Mouse (Mus musculus) heart, embryonic 14.5 days (tissue): ENCODE results near the gene Xkr7. TPM values are rescaled to one million over a fixed set of nuclear protein-coding genes. Genes with fewer than 3 reads are reported as not detected.

Experiments
- ATAC-seq: fragments of 200-750 bp; cut with Nextera tagmentation; 2 replicates; pipeline ENCODE4 v1.8.0; 2017; ENCODE audit warnings: low read depth, moderate TSS enrichment; ENCODE audit not compliant: insufficient number of reproducible peaks, insufficient read depth, low FRiP score
- H3K27ac ChIP-seq, 2 experiments: fragments of 200-500 bp in 1 of 2; fragments of 300-500 bp in 1 of 2; sonication (generic) in 1 of 2; replicated peaks in 1 of 2; 2 replicates each; pipeline ENCODE4 v1.5.1; 2012 to 2014; ENCODE audit warnings: low read depth in 2 of 2, low read length in 2 of 2, control low read depth in 1 of 2, mild to moderate bottlenecking in 1 of 2, mixed read lengths in 1 of 2; ENCODE audit not compliant: control insufficient read depth in 1 of 2, insufficient read depth in 1 of 2
- H3K27me3 ChIP-seq: fragments of 300-500 bp; sonication (generic); 2 replicates; pipeline ENCODE4 v1.6.1; 2014; ENCODE audit warnings: mild to moderate bottlenecking, low read length, control low read depth; ENCODE audit not compliant: control insufficient read depth, insufficient read depth
- H3K36me3 ChIP-seq: fragments of 300-500 bp; sonication (generic); 2 replicates; pipeline ENCODE4 v1.6.1; 2014; ENCODE audit warnings: mild to moderate bottlenecking, control low read depth, low read length, mixed read lengths; ENCODE audit not compliant: control insufficient read depth, insufficient read depth
- H3K4me1 ChIP-seq, 2 experiments: fragments of 200-500 bp in 1 of 2; fragments of 300-500 bp in 1 of 2; sonication (generic) in 1 of 2; 2 replicates each; pipeline ENCODE4 v1.6.1; 2012 to 2014; ENCODE audit warnings: low read length in 2 of 2, control low read depth in 1 of 2, mixed read lengths in 1 of 2; ENCODE audit not compliant: control insufficient read depth in 2 of 2, insufficient read depth in 2 of 2
- H3K4me2 ChIP-seq: fragments of 300-500 bp; sonication (generic); 2 replicates; pipeline ENCODE4 v1.6.1; 2014; ENCODE audit warnings: mild to moderate bottlenecking, low read length
- H3K4me3 ChIP-seq, 2 experiments: fragments of 200-500 bp in 1 of 2; fragments of 300-500 bp in 1 of 2; sonication (generic) in 1 of 2; 2 replicates each; pipeline ENCODE4 v1.5.1; 2012 to 2014; ENCODE audit warnings: low read length in 2 of 2, mild to moderate bottlenecking in 2 of 2, control low read depth in 1 of 2, low read depth in 1 of 2, moderate library complexity in 1 of 2; ENCODE audit not compliant: control insufficient read depth in 1 of 2, insufficient read depth in 1 of 2
- H3K9ac ChIP-seq: fragments of 300-500 bp; sonication (generic); 2 replicates; pipeline ENCODE4 v1.6.1; 2014; ENCODE audit warnings: mild to moderate bottlenecking, low read length
- H3K9me3 ChIP-seq: fragments of 300-500 bp; sonication (generic); 2 replicates; pipeline ENCODE4 v1.6.1; 2016; ENCODE audit warnings: low read length, control low read depth; ENCODE audit not compliant: control insufficient read depth
- WGBS: fragments of 180-500 bp; shearing (Covaris S2); extraction: QIAGEN DNeasy Blood & Tissue Kit; methylation state at CpG from one replicate; pipeline ENCODE4 v1.1.7; 2014; 5-methylcytosine and 5-hydroxymethylcytosine counted together
- polyA plus RNA-seq: library from polyadenylated mRNA; unstranded; fragments of >200 nt; fragmentation: Nextera tagmentation; extraction: Ambion mirVana; gene quantifications from 2 replicates; pipeline ENCODE4 v1.2.1, GENCODE M21; 2014

The Xkr7 gene
- polyA plus RNA-seq, 1 experiment from 2014 or later: not detected

- no peaks in the 10 kb centered on the region for H3K36me3 ChIP-seq
- no peaks in the 10 kb centered on the region for H3K9me3 ChIP-seq
- ATAC-seq: no peak
- no peak overlapping the region for H3K4me2 ChIP-seq
- peaks cover 44% of the 10 kb centered on the region for H3K27me3 ChIP-seq
- H3K27ac ChIP-seq: no peak overlapping the region
- WGBS: 75% methylated on average over 9 of the region's 9 CpGs
- H3K4me3 ChIP-seq: no peak overlapping the region
- H3K9ac ChIP-seq: no peak overlapping the region
- H3K4me1 ChIP-seq: no peaks in the 10 kb centered on the region; a peak in 1 of 4 replicates
Measured at GRCm38 (mm10) chr2:153051537-153051936, 19.9 kb downstream of the Xkr7 start.

GRCm38 (mm10) chr2:153052700-153053351 is 21.2 kb downstream of the Xkr7 start:
- Histone ChIP-seq H3K27ac (no peak overlapping the region), H3K9me3 (no peaks in the 10 kb centered on the region), H3K4me1 (no peaks in the 10 kb centered on the region; a peak in 1 of 4 replicates), H3K36me3 (no peaks in the 10 kb centered on the region), H3K27me3 (peaks cover 47% of the 10 kb centered on the region), H3K4me3 (no peak overlapping the region), H3K9ac (no peak overlapping the region), H3K4me2 (no peak overlapping the region)
- ATAC-seq: no peak
- WGBS: 7% methylated on average over 30 of the region's 30 CpGs

GRCm38 (mm10) chr2:153053896-153054295 is 22.2 kb downstream of the Xkr7 start:
- no peak overlapping the region for H3K4me2 ChIP-seq
- no peak overlapping the region for H3K4me3 ChIP-seq
- H3K36me3 ChIP-seq: no peaks in the 10 kb centered on the region
- no peak for ATAC-seq
- peaks cover 51% of the 10 kb centered on the region for H3K27me3 ChIP-seq
- no peaks in the 10 kb centered on the region; a peak in 1 of 4 replicates for H3K4me1 ChIP-seq
- no peaks in the 10 kb centered on the region for H3K9me3 ChIP-seq
- WGBS: 73% methylated on average over 8 of the region's 8 CpGs
- no peak overlapping the region for H3K9ac ChIP-seq
- no peak overlapping the region for H3K27ac ChIP-seq

GRCm38 (mm10) chr2:153055270-153055920 is 23.7 kb downstream of the Xkr7 start:
- no peaks in the 10 kb centered on the region for H3K36me3 ChIP-seq
- peaks cover 51% of the 10 kb centered on the region for H3K27me3 ChIP-seq
- 48% methylated on average over 6 of the region's 6 CpGs for WGBS
- no peak overlapping the region for H3K9ac ChIP-seq
- no peaks in the 10 kb centered on the region for H3K4me1 ChIP-seq
- H3K9me3 ChIP-seq: no peaks in the 10 kb centered on the region
- ATAC-seq: no peak
- no peak overlapping the region for H3K27ac ChIP-seq
- no peak overlapping the region for H3K4me2 ChIP-seq
- no peak overlapping the region for H3K4me3 ChIP-seq

GRCm38 (mm10) chr2:153058365-153058764 is 26.7 kb downstream of the Xkr7 start:
- Histone ChIP-seq H3K4me2 (no peak overlapping the region), H3K9ac (no peak overlapping the region), H3K36me3 (no peaks in the 10 kb centered on the region), H3K9me3 (no peaks in the 10 kb centered on the region), H3K27me3 (peaks cover 23% of the 10 kb centered on the region), H3K27ac (no peak overlapping the region), H3K4me3 (no peak overlapping the region), H3K4me1 (no peaks in the 10 kb centered on the region)
- no peak for ATAC-seq
- WGBS: 75% methylated on average over 4 of the region's 4 CpGs

GRCm38 (mm10) chr2:153060216-153060615 is 28.6 kb downstream of the Xkr7 start:
- no peak overlapping the region for H3K9ac ChIP-seq
- H3K27me3 ChIP-seq: 0 out of 2 replicates have a peak, but pooled peaks cover 7% of the 10 kb centered on the region
- no peak for ATAC-seq
- H3K36me3 ChIP-seq: no peaks in the 10 kb centered on the region
- no peak overlapping the region for H3K4me3 ChIP-seq
- H3K4me2 ChIP-seq: no peak overlapping the region
- no peak overlapping the region for H3K27ac ChIP-seq
- H3K4me1 ChIP-seq: 0 out of 4 replicates have a peak, but pooled peaks cover 0 to 2% of the 10 kb centered on the region in 2 experiments
- 79% methylated on average over 7 of the region's 7 CpGs for WGBS
- H3K9me3 ChIP-seq: no peaks in the 10 kb centered on the region

- Histone ChIP-seq H3K36me3 (no peaks in the 10 kb centered on the region), H3K9me3 (no peaks in the 10 kb centered on the region), H3K27ac (no peak overlapping the region), H3K9ac (no peak overlapping the region), H3K4me1 (0 out of 4 replicates have a peak, but pooled peaks cover 0 to 2% of the 10 kb centered on the region in 2 experiments), H3K4me3 (no peak overlapping the region), H3K27me3 (peaks cover 16% of the 10 kb centered on the region), H3K4me2 (no peak overlapping the region)
- WGBS: 48% methylated on average over 3 of the region's 3 CpGs
- no peak for ATAC-seq
Measured at GRCm38 (mm10) chr2:153063394-153063793, 31.7 kb downstream of the Xkr7 start.
